Mouse (Mus musculus) forelimb bud, embryonic 11.5 days (tissue): ENCODE data around the gene Gm11007.
"Not testable (repeated sequence)": the region's sequence is repeated elsewhere in the genome, so short reads cannot be mapped to it uniquely, and the experiment has no call there.

Source experiments
- DNase-seq: peaks from one replicate; pipeline ENCODE4 v3.0.0-alpha.2; 2012; ENCODE audit warnings: low read depth, low spot score

The Gm11007 gene

DNA sequence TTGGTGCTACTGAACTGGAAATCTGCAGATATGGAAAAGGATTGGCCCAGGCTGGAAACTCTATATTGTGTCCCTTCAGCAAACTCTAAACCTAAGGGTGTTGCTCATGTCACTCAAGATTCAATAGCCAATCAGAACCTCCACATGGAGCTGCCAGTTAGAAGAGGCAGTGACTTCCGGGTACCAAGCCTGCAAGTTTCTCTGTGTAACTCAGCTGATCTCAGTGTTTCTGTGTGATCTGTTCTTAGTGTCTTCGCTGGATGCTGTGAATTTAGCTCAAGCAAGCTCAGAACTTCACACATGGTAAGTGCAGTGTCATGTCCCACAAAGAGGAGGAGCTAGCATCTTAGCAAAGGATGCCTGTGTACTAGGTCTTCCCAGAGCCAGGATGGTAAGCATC, at the start of gene Gm11007:
TSS of gene Gm11007 (plus strand) at position 301 of the 400 bp plus-strand sequence.
- not testable (repeated sequence) for DNase-seq
